Mouse (Mus musculus): ENCODE results near the gene Ptdss2.

Gene Ptdss2

DNA sequence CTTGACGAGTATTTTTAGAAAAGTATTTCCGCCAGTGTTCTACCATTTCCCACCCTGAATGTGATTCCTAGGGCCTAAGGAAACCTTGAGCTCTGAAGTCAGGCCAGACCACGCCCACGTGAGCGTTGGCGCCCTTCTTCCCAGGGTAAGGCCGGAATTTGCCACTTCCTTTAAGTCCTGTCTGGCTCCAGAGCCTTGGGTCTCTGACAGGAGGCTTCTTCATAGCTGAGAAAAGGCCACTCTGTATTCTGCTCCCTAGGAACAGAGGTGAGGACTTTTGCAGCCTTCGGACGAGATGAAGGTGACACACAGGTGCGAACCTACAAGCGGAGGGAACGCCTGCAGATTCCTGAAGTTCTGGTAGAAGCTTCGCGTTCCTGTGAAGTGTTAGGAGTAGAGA, at the start of gene Ptdss2:
TSS of gene Ptdss2 (plus strand) at position 138 of the 400 bp plus-strand sequence.
- DNase-seq (ENCODE audit: low spot score), result no peak

DNA sequence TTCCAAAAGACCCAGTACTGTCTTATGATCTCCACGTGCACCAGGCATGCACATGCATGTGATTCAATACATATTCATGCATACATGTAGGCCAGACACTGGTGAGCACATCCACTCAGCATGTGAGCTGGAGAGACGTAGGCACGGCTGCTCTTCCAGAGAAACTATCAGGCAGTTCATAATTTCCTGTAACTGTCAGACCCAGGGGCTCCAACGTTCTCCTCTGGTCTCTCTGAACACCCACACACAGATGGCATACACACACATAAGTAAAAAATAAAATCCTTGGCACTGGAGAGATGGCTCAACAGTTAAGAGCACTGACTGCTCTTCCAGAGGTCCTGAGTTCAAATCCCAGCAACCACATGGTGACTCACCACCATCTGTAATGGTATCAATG, 48.4 kb upstream of the Ptdss2 start:
- DNase-seq (ENCODE audit: low spot score), result no peak

DNA sequence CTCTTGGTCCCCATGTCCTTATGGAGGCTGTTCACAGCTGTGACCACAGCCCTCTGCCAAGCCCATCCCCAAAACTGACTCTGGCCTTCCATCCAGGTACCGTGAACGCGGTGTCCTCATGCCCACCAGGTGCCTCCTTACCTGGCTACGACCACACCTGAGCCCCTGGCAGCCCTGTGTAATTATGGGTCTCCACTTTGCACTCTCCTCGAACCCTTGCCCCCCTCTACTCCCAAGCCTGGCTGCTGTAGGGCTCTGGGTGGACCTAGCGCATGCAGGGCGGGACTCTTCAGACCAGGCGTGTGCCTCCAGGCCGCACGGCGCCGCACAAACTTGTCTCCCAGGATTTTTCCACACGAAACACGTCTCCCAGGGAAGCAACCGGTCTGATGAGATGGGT, 44.3 kb upstream of the Ptdss2 start, which contains the start of gene Pkp3:
TSS of gene Pkp3 (plus strand) at position 378 of the 400 bp plus-strand sequence.
- DNase-seq (ENCODE audit: low spot score), result no peak

DNA sequence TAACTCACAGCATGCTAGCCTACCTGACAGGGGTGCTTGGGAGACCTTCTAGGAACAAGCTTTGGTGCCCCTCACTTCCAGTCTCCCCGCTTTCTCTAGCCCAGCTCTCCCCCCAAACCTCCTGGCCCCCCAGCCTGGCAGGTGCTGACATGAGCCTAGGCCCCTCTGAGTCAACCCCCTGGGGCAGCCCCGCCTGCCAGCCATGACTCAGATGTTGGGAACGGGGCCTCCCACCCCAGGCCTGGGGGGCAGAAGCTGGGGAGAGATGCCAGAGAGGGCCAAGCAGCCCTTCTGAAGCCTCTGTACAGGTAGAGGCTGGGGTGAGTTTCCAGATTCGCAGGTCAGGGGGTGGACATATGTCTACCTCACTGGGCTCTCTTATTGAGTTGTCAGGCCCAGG, 43.3 kb upstream of the Ptdss2 start:
- no peak for DNase-seq (ENCODE audit: low spot score)

DNA sequence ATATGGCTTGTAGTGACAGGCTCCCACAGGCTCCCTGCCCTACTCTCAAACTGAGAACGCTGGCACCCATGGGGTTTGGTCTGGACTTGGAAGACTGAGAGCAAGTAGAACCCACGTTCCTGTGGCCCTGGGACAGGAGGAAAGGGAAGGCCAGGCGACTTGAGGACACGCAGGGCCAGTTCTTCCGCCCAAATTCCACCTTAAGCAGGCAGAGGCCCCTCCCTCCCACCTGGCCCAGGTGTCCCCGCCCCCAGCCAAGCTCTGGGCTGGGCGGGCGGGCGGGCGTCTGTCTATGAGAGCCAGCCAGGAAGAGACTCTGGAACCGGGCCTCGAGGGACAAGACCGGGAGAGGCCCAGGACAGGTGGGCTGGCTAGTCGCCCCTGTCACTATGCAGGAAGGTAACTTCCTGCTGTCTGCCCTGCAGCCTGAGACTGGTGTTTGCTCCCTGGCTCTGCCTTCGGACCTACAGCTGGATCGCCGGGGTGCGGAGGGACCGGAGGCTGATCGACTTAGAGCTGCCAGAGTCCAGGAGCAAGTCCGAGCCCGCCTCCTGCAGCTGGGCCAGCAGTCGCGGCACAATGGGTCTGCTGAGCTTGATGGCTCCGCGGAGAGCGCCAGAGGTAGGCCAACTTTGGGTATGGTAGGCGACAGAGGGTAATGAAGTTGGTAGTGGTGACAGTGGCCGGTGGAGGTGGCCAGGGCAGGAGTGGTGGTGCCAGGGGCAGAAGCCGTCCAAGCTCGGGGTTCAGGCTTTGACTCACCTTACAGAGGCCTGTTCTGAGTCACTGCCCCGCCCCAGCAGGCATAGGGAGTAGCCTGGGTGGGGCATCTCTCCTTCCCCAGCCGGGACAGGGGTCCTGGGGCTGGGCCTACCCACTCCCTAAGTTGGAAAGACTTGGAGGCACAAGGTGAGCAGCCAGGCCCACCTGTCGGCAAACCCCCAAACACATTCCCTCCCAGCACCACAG, 42.4 kb upstream of the Ptdss2 start:
- DNase-seq (ENCODE audit: low spot score), result no peak

DNA sequence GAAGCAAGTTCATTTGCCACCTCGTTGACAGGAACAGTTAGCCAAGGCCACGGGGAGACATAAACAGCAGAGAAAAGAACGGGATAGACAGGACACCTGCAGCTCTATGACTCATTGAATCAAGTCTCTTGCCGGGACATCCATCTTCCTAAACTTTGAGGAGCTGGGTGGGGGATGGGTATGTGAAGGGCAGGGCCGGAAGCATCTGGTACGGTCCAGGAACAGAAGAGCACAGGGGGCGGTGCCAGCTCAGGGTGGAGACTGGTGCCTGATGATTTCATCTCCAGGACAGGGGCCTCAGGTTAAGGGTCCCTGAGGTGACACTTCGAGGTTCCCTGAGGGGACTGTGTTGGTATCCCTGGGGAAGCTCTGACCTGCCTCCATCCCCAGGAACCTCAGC, 34.3 kb upstream of the Ptdss2 start:
- DNase-seq (ENCODE audit: low spot score), result no peak

DNA sequence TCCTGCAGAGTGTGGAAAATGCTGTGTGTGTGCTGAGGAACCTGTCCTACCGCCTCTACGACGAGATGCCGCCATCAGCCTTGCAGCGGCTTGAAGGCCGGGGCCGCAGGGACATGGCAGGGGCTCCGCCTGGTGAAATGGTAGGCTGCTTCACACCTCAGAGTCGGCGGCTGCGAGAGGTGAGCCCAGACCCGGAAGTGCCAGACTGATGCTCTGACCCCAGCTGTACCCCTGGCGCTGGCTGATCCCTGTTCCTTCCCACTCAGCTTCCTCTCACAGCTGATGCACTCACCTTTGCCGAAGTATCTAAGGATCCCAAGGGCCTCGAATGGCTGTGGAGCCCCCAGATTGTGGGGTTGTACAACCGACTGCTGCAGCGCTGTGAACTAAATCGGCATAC, 33.7 kb upstream of the Ptdss2 start:
- DNase-seq (ENCODE audit: low spot score), result no peak

DNA sequence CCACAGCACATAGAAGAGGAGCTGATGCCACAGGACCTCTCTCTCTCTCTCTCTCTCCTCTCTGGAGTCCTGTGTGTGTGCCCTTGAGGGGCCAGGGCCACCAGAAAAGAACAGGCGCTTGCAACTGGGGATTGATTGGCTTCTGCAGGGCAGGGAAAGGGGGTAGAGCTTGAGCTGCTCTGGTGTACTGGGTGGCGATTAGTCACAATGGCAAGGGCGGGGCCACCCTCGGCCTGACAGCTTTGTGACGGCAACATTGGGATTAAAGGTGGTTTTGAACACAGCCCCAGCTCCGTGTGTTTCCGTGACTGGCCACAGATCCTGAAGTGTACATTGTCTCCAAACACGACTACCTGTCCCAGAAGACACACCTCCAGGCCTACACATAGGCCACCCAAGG, 32.0 kb upstream of the Ptdss2 start:
- no peak for DNase-seq (ENCODE audit: low spot score)

DNA sequence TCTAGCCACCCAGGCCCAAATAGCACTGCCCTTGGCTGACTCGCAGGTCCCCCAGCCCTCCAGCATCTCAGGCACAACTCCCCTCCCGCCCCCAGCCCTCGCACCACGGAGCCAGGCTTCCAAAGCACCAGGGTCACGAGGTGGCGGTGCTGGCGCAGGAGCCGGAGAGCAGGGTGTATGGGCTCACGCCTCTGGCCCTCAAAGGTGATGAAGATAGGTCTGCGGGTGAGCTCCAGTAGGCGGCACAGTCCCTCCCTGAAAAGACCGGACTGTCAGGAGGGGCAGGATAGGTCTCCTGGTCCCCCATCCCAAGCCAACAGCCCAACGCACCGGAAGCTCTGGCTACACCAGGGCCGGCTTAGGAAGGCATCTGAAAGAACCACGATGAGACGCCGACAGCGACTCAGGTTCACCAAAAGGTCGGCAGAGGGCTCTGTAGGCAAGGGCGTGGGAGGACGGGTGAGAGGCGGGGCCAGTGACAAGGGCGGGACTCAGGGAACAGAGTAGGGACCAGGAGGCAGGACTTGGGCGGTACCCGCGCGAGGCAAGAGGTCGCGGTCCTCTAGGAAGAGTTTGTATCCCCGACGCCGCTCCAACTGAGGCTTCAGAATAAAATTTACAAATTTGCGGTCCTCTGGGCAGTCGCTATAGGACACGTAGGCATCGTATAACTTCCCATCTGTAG, 30.0 kb upstream of the Ptdss2 start:
- peak; percentile 92 for DNase-seq (ENCODE audit: low spot score)

DNA sequence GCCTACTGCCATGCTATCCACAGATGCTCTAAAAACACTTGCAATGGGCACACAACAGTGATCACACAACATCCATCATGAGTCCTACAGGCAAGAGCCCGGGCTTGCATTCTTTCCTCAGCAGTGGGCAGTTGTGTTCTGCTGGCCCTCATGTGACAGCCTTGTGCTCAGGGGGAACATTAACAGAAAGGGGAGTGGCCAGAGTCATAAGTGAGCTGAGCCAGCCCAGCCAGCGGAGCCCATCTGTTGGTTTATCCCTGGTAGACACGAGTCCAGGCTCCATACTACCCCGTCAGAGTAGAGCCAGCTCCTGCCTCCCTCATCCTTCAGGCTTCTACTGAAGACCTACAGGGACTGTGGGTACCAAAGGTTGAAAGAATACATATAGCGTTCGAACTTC, 28.2 kb upstream of the Ptdss2 start:
- DNase-seq (ENCODE audit: low spot score), result no peak

DNA sequence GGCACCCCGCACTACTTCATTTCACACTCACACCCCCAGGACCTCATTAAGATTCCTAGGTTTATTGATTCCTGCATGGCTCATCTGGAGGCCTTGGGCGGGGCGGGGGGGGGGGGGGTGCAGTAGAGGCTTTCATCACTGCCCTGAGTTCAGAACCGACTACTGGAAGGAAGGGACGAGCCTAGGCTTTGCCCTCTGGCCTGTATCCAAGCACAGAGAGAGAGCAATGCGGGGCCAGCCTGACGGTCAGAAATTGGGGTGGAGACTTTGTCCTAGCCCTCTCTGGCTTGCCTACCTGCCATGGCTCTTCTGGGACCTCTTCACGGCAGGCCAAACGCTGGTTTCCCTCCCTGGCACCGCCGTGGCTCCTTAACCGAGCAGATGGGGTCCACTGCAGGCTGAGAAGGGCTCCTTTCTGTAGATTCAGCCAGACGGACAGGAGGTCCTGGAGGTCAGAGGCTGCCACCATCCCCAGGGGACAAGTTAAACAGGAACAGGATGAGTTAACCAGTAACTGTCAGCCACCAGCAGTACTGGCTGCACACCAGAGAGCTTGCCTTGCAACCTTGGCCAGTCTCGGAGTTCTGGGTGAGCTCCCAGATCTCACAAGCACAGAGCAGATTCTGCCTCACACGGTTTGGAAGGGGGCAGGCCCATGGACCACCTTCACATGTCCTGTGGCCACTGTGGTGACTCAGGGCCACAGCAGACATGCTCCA, 27.5 kb upstream of the Ptdss2 start:
- no peak for DNase-seq (ENCODE audit: low spot score)

DNA sequence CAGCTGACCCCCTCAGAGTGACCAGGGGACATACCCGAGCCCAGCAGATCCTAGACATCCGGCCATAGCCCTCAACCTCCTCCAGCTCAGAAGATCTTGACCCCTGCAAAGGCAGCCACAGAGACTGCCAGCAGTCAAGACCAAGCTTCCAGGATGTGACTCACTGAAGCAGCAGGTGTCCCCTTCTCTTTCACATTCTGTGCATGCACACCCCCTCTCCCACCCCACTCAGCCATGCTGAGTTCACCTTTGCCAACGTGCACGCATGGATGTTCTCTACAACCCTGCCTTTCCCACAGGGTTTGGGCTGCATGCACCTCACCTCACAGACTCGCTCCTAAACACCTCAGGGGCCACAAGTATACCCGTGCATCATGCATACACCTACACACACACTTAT, 26.2 kb upstream of the Ptdss2 start:
- DNase-seq (ENCODE audit: low spot score), result no peak

DNA sequence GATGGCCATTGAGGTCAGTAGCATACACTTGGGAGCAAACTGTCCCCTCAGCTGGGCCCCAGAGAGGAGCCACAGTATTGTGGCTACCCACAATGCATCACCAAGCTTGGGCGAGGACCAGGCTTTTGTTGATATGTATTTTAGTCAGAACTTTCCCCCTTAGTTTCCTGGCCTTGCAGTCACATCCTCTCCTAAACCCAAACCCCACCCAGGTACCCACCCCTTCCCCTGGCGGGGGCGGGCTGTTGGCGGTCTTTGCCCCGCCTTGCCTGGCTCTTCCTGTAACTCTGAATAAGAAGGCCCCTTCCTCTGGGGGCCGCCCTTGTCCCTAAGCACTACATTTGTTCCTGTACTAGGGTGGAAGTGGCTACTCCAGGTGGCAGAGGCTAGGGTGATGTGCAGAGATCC, 25.5 kb upstream of the Ptdss2 start:
- DNase-seq (ENCODE audit: low spot score), result no peak

DNA sequence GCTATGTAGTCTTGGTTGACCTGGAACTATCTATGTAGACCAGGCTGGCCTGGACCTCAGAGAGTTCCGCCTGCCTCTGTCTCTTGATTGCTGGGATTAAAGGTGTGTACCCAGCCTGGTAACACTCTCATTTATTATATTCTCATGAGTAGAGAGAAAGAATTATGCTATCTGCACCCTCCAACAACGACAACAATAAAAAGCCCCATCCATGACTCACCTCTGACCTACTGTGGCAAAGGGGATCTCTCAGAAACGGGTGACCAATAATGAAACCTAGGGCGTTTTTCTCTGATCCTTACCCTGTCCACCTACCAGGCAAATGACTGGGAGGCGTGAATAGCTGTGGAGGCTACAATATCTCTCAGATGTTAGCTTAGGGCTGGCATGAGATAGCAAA, 25.0 kb upstream of the Ptdss2 start:
- DNase-seq (ENCODE audit: low spot score), result no peak

DNA sequence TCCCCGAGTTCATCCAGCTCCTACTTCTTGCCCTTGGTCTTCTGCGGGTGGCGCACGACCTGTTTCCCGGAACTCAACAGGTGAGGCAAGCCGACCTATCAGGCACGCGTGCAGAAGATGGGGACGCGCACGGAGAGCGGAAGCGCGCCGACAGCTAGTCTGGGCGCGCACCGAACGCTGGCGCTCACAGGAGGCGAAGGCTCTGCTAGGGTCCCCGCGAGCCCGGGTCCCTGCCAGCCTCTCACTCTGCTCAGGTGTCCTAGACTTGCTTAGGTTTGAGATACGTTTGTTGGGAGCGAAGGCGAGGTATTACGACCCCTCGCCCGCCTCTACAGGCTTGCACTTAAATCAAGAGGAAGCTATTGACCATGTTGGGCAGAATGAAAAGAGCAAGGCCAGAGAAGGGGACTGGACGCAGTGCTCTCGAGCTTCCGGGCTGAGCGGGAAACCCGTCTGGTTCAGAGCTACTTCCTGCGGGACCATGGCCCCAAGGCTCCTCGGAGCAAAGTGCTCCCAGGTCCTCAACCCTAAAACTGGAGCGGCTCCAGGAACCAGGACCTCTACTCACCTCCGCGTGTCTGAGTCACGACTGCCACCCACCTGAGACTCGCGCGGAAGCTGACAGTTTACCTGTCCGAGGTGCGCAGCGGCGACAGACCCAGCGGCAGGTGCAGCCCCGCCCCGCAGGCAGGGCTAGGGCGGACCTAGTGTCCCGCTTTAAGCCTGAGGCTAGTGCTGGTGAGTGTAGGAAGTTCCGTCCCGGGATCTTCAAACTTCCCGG, 22.1 kb upstream of the Ptdss2 start, which contains the start of gene Sigirr:
TSS of gene Sigirr (minus strand) at position 662 of the 781 bp plus-strand sequence.
- DNase-seq (ENCODE audit: low spot score), result no peak

DNA sequence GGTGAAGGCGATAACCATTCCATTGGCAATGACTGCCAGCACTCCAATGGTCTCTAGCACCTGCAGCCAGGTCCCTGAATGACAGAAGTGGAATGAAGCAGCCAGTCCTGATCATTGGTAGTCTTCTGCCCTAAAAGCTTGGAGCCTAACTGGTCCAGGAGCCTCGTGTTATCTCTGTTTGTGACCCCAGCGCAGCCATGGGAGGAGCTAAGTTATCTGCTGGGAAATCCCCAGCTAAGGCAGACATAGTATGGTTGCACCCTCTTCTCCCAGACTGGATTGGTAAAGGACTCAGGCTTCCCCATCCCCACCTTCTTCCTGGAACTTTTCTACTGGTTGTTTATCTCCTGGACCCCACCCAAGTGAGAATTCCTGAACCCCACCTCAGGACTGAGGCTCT, 19.0 kb upstream of the Ptdss2 start:
- no peak for DNase-seq (ENCODE audit: low spot score)

DNA sequence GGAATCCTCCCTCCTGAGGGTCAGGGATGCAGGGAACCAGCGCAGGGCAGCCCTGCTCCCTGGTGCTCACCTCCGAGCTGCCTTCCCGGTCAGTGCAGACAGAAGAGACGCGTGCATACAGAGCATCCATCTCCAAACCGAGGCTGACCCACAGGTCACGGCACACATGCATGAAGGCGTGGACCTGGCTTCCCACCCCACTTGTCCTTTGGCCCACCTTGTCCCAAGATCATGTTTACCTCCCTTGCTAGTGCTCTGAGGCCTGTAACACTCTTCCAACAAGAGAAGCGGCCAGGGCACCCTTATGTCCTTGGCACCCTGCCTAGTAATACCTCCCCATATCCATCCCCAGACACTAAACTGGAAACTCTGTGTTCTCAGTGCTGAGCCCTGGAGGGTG, 6.3 kb upstream of the Ptdss2 start:
- no peak for DNase-seq (ENCODE audit: low spot score)

DNA sequence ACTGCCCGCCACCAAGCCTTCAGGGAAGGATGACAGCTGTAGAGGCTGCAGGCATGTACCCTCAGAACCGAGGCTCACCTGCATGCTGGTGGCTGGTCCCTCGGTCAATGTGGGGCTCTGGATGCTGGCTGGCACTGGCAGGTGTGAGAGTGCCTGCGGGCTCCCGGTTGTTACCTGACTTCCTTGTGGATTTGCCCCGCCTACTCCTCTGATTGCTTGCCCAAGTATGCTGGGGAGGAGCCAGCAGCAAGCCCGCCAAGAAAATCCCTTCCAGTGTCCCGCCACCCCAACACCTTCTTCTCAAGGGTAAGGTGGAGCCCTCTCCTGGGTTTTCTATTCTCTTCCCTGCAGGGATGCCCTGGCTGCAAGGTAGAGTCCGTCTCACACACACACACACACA, 4.5 kb upstream of the Ptdss2 start, which contains the start of gene Ano9:
TSS of gene Ano9 (minus strand) at position 171 of the 400 bp plus-strand sequence.
- DNase-seq (ENCODE audit: low spot score), result no peak

DNA sequence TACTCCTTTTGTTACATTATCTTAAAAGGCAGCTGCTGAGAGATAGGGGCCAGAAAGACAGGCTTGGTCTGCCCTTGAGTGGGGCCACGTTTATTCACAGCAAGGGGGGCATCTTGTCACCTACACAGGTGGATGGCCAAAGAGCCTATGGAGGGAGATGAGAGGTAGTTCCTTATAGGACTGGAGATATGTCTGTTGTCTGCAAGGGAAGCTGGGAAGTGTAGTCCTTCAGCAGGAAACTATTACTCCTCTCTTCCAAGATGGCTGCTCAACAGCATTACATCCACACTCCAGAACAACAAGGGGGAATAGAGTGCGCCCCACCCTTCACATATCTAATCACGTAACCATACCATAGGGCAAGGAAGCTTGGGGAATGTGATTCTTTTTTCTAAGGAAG, 2.7 kb upstream of the Ptdss2 start:
- DNase-seq (ENCODE audit: low spot score), result no peak

DNA sequence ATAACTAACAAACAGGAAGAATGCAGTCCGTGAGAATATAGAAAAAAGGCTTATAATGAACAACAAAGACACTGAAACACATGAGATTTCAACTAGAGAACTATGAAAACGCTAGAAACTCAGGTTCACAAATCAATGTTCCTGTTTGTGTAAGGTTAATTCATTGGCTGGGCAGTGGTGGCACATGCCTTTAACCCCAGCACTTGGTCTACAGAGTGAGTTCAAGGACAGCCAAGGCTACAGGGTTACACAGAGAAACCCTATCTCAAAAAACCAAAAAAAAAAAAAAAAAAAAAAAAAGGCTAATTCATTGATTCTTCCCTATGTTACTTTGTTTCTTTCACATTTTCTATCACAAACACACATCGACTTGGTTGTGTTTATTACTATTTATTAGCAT, 1.6 kb upstream of the Ptdss2 start:
- DNase-seq (ENCODE audit: low spot score), result no peak

DNA sequence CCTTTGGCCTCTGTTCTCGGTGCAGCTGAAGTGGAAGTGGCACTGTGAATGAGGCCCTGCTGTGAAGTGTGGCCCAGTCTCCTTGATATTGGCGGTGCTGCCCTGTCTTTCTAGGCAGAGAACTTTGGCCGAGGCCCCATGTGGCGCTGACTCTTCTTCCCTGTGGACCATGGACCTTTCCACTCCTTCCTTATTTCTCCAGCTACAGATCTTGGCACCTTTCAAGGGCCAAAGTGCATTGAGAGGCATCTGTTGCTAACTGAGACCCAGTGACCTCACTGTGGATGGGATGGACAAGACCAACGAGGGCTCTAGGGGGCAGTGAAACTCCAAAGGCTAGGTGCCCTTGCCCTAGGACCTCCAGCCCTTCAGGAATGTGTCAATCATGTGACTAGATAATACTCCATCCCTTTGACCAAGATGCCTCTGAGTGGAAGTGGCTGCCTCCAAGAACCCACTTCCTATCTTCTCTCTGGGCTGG, 1.1 kb upstream of the Ptdss2 start:
- no peak for DNase-seq (ENCODE audit: low spot score)
